Mouse (Mus musculus) heart, embryonic 13.5 days (tissue): ENCODE results near the gene Haspin. TPM values are rescaled to one million over a fixed set of nuclear protein-coding genes. Genes with fewer than 3 reads are reported as not detected.
"Not testable (repeated sequence)": the region's sequence is repeated elsewhere in the genome, so short reads cannot be mapped to it uniquely, and the experiment has no call there.

Experiments used
- ATAC-seq: fragments of 200-750 bp; cut with Nextera tagmentation; 2 replicates; pipeline ENCODE4 v1.8.0; 2017; ENCODE audit warnings: moderate TSS enrichment; ENCODE audit not compliant: insufficient number of reproducible peaks, low FRiP score, low TSS enrichment; ENCODE audit errors: extremely low read depth
- H3K27ac ChIP-seq: fragments of 300-500 bp; sonication (generic); replicated peaks from 2 replicates; pipeline ENCODE4 v1.5.1; 2015; ENCODE audit warnings: moderate library complexity, mild to moderate bottlenecking, inconsistent platforms
- H3K27me3 ChIP-seq: fragments of 300-500 bp; sonication (generic); replicated peaks from 2 replicates; pipeline ENCODE4 v1.6.1; 2015; ENCODE audit warnings: mild to moderate bottlenecking, inconsistent platforms
- H3K36me3 ChIP-seq: fragments of 300-500 bp; sonication (generic); 2 replicates; pipeline ENCODE4 v1.6.1; 2015; ENCODE audit warnings: mild to moderate bottlenecking, inconsistent platforms
- H3K4me1 ChIP-seq: fragments of 300-500 bp; sonication (generic); 2 replicates; pipeline ENCODE4 v1.6.1; 2015; ENCODE audit warnings: inconsistent platforms
- H3K4me2 ChIP-seq: fragments of 300-500 bp; sonication (generic); 2 replicates; pipeline ENCODE4 v1.6.1; 2015; ENCODE audit warnings: inconsistent platforms, mild to moderate bottlenecking, moderate library complexity
- H3K4me3 ChIP-seq: fragments of 300-500 bp; sonication (generic); 2 replicates; pipeline ENCODE4 v1.5.1; 2015; ENCODE audit warnings: moderate library complexity, mild to moderate bottlenecking, inconsistent platforms
- H3K9ac ChIP-seq: fragments of 300-500 bp; sonication (generic); 2 replicates; pipeline ENCODE4 v1.6.1; 2015; ENCODE audit warnings: inconsistent platforms, mild to moderate bottlenecking, moderate library complexity
- H3K9me3 ChIP-seq: fragments of 300-500 bp; sonication (generic); 2 replicates; pipeline ENCODE4 v1.6.1; 2016; ENCODE audit warnings: inconsistent platforms
- WGBS: fragments of 180-500 bp; shearing (Covaris S2); methylation state at CpG from one replicate; pipeline ENCODE4 v1.1.7; 2015; ENCODE audit warnings: mixed read lengths; 5-methylcytosine and 5-hydroxymethylcytosine counted together
- polyA plus RNA-seq: library from polyadenylated mRNA; unstranded; fragments of >200 nt; fragmentation: Nextera tagmentation; extraction: Ambion mirVana; gene quantifications from 2 replicates; pipeline ENCODE4 v1.2.1, GENCODE M21; 2015

Gene Haspin
- polyA plus RNA-seq, 1 experiment from 2014 or later = 11.9 TPM

GRCm38 (mm10) chr11:73137116-73137515, 978 bp downstream of the Haspin start:
- Histone ChIP-seq H3K4me3 (peak overlapping the region; percentile 72), H3K27ac (peak overlapping the region; percentile 53), H3K4me2 (peak overlapping the region; percentile 86), H3K4me1 (peaks cover 43% of the 10 kb centered on the region), H3K36me3 (peaks cover 33% of the 10 kb centered on the region), H3K9ac (peak overlapping the region; percentile 90), H3K9me3 (no peaks in the 10 kb centered on the region), H3K27me3 (no peaks in the 10 kb centered on the region)
- ATAC-seq = no peak
- 29% methylated on average over 11 of the region's 11 CpGs for WGBS

DNA sequence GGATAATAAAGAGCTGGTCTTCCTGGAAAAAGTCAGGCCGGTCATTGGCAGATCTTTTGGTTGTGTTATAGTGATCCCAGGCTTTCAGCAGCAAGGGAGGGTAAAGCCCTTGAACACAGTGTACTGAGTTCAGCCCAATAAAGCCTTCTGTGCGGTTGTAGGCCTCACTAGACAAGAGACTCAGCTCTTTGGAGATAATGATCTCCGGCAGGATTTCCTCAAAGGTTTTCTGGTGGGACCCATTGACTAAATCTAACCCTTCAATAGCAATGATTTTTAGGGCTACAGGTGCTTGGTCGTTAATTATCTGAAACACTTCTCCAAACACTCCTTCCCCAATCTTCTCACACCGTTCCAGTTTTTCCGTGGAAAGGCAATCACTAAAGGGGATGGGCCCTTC, 1.5 kb downstream of the Haspin start:
- H3K4me3 ChIP-seq = peak overlapping the region; percentile 72
- H3K4me1 ChIP-seq = peaks cover 44% of the 10 kb centered on the region
- H3K9me3 ChIP-seq = no peaks in the 10 kb centered on the region
- ATAC-seq = no peak
- H3K36me3 ChIP-seq = peaks cover 37% of the 10 kb centered on the region
- peak overlapping the region; percentile 90 for H3K9ac ChIP-seq
- H3K4me2 ChIP-seq = peak overlapping the region; percentile 86
- WGBS = 69% methylated on average over 6 of the region's 6 CpGs
- H3K27me3 ChIP-seq = no peaks in the 10 kb centered on the region
- no peak overlapping the region for H3K27ac ChIP-seq

DNA sequence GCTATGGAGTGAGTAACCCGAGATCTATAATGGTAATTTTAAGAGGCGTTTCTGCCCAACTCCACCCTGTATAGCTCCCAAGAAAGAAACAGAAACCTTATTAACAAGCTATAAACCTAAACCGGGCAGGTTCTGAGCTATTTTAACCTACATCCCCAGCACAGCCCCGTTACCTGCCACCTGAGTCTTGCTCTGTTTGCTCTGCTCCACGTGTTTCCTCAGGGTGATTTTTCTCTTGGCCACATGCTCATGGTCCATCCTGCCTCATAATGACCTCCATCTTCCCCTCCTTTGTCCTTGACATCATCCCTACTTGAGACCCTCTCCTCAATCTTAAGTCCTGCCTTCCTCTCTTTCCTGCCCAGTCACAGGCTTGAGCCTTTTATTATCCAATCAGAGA, 3.9 kb downstream of the Haspin start:
- Histone ChIP-seq H3K36me3 (peaks cover 42% of the 10 kb centered on the region), H3K4me3 (no peak overlapping the region), H3K9me3 (no peaks in the 10 kb centered on the region), H3K27me3 (no peaks in the 10 kb centered on the region), H3K27ac (no peak overlapping the region), H3K4me1 (peaks cover 50% of the 10 kb centered on the region), H3K9ac (0 out of 2 replicates have a peak overlapping the region, but pooled peaks have one; percentile 0), H3K4me2 (peak overlapping the region; percentile 86)
- no peak for ATAC-seq
- 88% methylated on average over 5 of the region's 5 CpGs for WGBS

DNA sequence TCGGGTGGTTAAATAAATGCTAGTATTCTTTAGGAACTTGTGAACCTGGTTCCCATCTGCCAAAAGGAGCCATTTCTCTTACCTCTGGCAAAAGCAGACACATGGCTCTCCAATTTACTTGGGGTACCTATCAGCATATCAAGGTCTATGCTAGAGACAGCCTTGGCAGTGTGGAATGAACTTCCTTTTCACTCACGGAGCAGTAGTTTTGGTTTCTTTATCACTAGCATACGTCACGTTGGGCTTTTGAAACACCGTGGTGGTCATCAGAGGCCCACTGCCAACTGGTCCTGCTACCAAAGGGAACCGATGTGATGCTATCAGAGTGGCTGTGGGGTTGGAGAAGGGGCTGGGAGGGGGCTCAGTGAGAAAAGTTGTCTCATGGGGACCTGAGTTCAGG, 5.1 kb downstream of the Haspin start:
- H3K4me1 ChIP-seq = peaks cover 45% of the 10 kb centered on the region
- H3K4me3 ChIP-seq = no peak overlapping the region
- no peak for ATAC-seq
- H3K36me3 ChIP-seq = peaks cover 42% of the 10 kb centered on the region
- H3K27ac ChIP-seq = no peak overlapping the region
- H3K27me3 ChIP-seq = no peaks in the 10 kb centered on the region
- 89% methylated on average over 6 of the region's 6 CpGs for WGBS
- no peak overlapping the region for H3K9ac ChIP-seq
- H3K9me3 ChIP-seq = no peaks in the 10 kb centered on the region
- no peak overlapping the region for H3K4me2 ChIP-seq

DNA sequence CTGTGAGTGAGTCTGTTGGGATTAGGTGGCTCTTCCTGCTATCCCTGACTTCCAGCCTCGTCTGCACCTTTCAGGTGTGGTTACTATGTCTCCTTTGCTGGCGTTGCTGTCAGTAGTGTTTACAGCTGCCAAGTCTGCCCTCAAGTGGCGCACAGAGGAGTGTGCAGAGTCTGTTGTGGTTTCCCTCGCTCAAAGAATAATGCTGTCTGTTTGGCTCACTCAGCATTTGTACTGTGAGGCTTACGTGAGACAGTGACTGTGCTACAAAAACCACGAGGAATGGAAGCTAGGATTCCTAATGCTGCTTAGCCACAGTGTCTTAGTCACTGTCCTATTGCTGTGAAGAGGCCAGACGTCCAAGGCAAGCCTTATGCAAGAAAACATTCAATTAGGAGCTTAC, 7.1 kb downstream of the Haspin start:
- Histone ChIP-seq H3K4me1 (peaks cover 30% of the 10 kb centered on the region), H3K27ac (no peak overlapping the region), H3K9me3 (no peaks in the 10 kb centered on the region), H3K36me3 (peaks cover 42% of the 10 kb centered on the region), H3K27me3 (no peaks in the 10 kb centered on the region), H3K4me2 (no peak overlapping the region), H3K9ac (0 out of 2 replicates have a peak overlapping the region, but pooled peaks have one; percentile 19), H3K4me3 (no peak overlapping the region)
- ATAC-seq = no peak
- 72% methylated on average over 7 of the region's 7 CpGs for WGBS

- no peaks in the 10 kb centered on the region for H3K27me3 ChIP-seq
- H3K36me3 ChIP-seq = peaks cover 14% of the 10 kb centered on the region
- H3K27ac ChIP-seq = no peak overlapping the region
- ATAC-seq = no peak
- H3K9ac ChIP-seq = no peak overlapping the region
- peaks cover 4% of the 10 kb centered on the region; the same call in 1 of the 2 replicates for H3K4me1 ChIP-seq
- no peak overlapping the region for H3K4me2 ChIP-seq
- H3K9me3 ChIP-seq = no peaks in the 10 kb centered on the region
- no peak overlapping the region for H3K4me3 ChIP-seq
- WGBS = 88% methylated on average over 6 of the region's 6 CpGs
Observed at GRCm38 (mm10) chr11:73126495-73126894, 11.6 kb downstream of the Haspin start.

GRCm38 (mm10) chr11:73111414-73111813, 26.7 kb downstream of the Haspin start:
- H3K9me3 ChIP-seq = no peaks in the 10 kb centered on the region
- no peak overlapping the region for H3K9ac ChIP-seq
- H3K36me3 ChIP-seq = no peaks in the 10 kb centered on the region
- 74% methylated on average over 6 of the region's 6 CpGs for WGBS
- H3K27ac ChIP-seq = no peak overlapping the region
- ATAC-seq = no peak
- H3K4me2 ChIP-seq = no peak overlapping the region
- H3K27me3 ChIP-seq = no peaks in the 10 kb centered on the region; the same call in 1 of the 2 replicates
- H3K4me3 ChIP-seq = no peak overlapping the region
- peaks cover 21% of the 10 kb centered on the region for H3K4me1 ChIP-seq

DNA sequence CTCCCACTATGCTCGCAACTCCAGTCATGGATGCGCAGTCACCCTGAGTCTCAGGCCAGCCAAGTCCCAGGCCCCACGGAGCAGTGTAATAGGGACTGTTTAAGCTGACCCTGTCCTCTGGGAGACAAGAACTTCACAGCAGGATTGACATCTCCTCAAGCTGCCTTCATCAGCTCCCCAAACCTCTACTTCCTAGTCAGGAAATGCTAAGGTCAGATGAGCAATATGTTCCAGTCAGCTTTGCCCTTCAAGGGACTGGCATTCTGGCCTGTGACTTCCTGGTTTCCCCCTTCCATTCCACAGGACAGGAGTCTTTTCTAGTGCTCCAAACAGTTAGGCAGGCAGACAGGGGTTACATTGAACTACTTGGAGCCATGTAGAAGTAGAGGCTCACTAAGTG, 28.2 kb downstream of the Haspin start:
- H3K27me3 ChIP-seq = no peaks in the 10 kb centered on the region; the same call in 1 of the 2 replicates
- no peaks in the 10 kb centered on the region for H3K36me3 ChIP-seq
- H3K9ac ChIP-seq = no peak overlapping the region
- no peak for ATAC-seq
- H3K4me3 ChIP-seq = no peak overlapping the region
- no peaks in the 10 kb centered on the region for H3K9me3 ChIP-seq
- no peak overlapping the region for H3K27ac ChIP-seq
- peaks cover 21% of the 10 kb centered on the region for H3K4me1 ChIP-seq
- 57% methylated on average over 3 of the region's 3 CpGs for WGBS
- no peak overlapping the region for H3K4me2 ChIP-seq

- 61% methylated on average over 14 of the region's 14 CpGs for WGBS
- peaks cover 21% of the 10 kb centered on the region for H3K4me1 ChIP-seq
- H3K27me3 ChIP-seq = no peaks in the 10 kb centered on the region; the same call in 1 of the 2 replicates
- H3K4me2 ChIP-seq = no peak overlapping the region
- peak overlapping the region; percentile 26; the same call in 1 of the 2 replicates for H3K9ac ChIP-seq
- no peaks in the 10 kb centered on the region for H3K36me3 ChIP-seq
- peak overlapping the region; percentile 39; the same call in 1 of the 2 replicates for H3K27ac ChIP-seq
- H3K9me3 ChIP-seq = no peaks in the 10 kb centered on the region
- ATAC-seq = no peak
- no peak overlapping the region for H3K4me3 ChIP-seq
Observed at GRCm38 (mm10) chr11:73108898-73109625, 29.0 kb downstream of the Haspin start.

DNA sequence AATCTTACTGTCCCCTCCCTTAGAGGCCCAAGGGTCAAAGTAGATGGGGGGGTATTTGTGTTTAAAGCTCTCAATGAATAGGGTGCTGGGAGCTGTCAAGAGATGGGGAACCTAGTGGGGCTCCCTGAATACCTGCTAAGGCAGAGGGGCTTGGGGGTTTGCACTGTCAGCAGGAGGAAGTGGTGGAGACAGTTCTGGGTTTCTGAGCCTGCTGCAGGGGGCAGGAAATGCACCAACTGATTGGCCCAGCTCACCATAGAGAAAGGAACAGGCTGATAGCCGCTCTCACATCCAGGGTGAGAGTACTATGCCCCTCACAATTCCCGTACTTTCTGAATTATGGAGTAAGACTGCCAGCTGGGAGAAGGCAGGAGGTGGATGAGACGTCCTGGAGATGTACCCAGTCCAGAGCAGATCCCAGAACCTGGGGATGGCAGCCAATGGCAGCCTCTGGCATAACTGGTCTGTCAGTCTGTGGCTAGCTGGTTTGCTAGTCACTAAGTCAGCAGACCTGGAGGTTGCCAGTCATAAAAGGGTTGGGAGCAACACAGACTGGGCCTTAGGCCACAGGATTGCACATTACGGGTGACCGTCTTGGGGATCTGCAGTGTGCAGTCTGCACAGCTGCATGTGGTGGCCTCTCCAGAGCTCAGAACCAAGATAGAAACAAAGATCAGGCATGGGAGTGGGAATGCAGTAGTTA, 29.7 kb downstream of the Haspin start:
- Histone ChIP-seq H3K9me3 (no peaks in the 10 kb centered on the region), H3K4me2 (no peak overlapping the region), H3K36me3 (no peaks in the 10 kb centered on the region), H3K9ac (peak overlapping the region; percentile 26; the same call in 1 of the 2 replicates), H3K27me3 (no peaks in the 10 kb centered on the region; the same call in 1 of the 2 replicates), H3K4me1 (peaks cover 21% of the 10 kb centered on the region), H3K4me3 (no peak overlapping the region), H3K27ac (no peak overlapping the region)
- WGBS = 61% methylated on average over 5 of the region's 5 CpGs
- no peak for ATAC-seq

GRCm38 (mm10) chr11:73107358-73107757, 30.7 kb downstream of the Haspin start:
- not testable (repeated sequence) for H3K27me3 ChIP-seq, H3K27ac ChIP-seq, H3K4me3 ChIP-seq, H3K36me3 ChIP-seq, H3K4me2 ChIP-seq, ATAC-seq, H3K9ac ChIP-seq, H3K9me3 ChIP-seq
- 31% methylated on average over 3 of the region's 3 CpGs for WGBS
- H3K4me1 ChIP-seq = peaks cover 21% of the 10 kb centered on the region
